Mouse (Mus musculus): Measurements from ENCODE around the gene Ets2. TPM values are rescaled to one million over a fixed set of nuclear protein-coding genes. Genes with fewer than 3 reads are reported as not detected.

The Ets2 gene
- 103 and 109 TPM in 2 replicates for polyA plus RNA-seq (2015; fragmentation: Nextera tagmentation; extraction: Ambion mirVana)

- H3K9ac ChIP-seq: peak within 1 kb of the TSS; percentile 97
- ATAC-seq (ENCODE audit: insufficient number of reproducible peaks, low FRiP score, low TSS enrichment, low read depth): peak; percentile 94
- H3K4me3 ChIP-seq: peak within 1 kb of the TSS; percentile 81
- peak within 1 kb of the TSS; percentile 72 for H3K4me2 ChIP-seq
- 0% methylated on average over 63 of the region's 64 CpGs for WGBS
- H3K4me1 ChIP-seq: peaks cover 37% of the 10 kb centered on the region
- no peaks in the 10 kb centered on the region for H3K27me3 ChIP-seq
- peaks cover 10% of the 10 kb centered on the region for H3K36me3 ChIP-seq
- no peaks in the 10 kb centered on the region for H3K9me3 ChIP-seq
- H3K27ac ChIP-seq: peak within 1 kb of the TSS; percentile 96
These were observed at the start of gene Ets2 for GRCm38 (mm10) chr16:95701802-95702561. Ets2 (plus strand) TSS chr16:95702075.

DNA sequence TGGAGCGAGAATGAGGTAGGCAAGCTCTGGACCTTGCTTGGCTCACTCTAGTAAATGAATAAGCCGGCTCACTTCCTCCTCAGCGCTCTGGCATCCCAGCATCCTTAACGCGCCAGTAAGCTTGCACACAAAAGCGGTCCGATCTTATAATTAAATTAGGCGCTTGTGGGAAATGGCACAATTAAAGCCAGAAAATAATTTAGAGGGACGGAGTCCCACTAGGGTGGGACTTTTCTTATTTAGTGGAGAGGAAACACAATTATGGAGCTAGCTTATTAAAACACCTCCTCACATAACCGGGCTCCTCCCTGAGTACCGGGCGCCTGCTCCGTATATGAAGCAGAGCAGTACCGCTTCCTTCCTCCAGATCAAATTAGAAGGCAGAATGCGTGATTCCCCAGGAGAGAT lies 47.7 kb upstream of the Ets2 start:
- H3K9ac ChIP-seq: no peak overlapping the region
- H3K27me3 ChIP-seq: no peaks in the 10 kb centered on the region
- H3K4me1 ChIP-seq: no peaks in the 10 kb centered on the region; the same call in 1 of the 2 replicates
- WGBS: 50% methylated on average over 15 of the region's 15 CpGs
- no peak for ATAC-seq (ENCODE audit: insufficient number of reproducible peaks, low FRiP score, low TSS enrichment, low read depth)
- no peaks in the 10 kb centered on the region for H3K9me3 ChIP-seq
- H3K4me3 ChIP-seq: no peak overlapping the region
- H3K36me3 ChIP-seq: no peaks in the 10 kb centered on the region
- H3K4me2 ChIP-seq: peak overlapping the region; percentile 19; the same call in 1 of the 2 replicates
- H3K27ac ChIP-seq: no peak overlapping the region

GRCm38 (mm10) chr16:95656535-95656934 lies 45.3 kb upstream of the Ets2 start:
- Histone ChIP-seq H3K36me3 (no peaks in the 10 kb centered on the region), H3K27ac (no peak overlapping the region), H3K9ac (no peak overlapping the region), H3K27me3 (no peaks in the 10 kb centered on the region), H3K4me3 (no peak overlapping the region), H3K4me2 (no peak overlapping the region), H3K4me1 (peaks cover 8% of the 10 kb centered on the region), H3K9me3 (no peaks in the 10 kb centered on the region)
- 96% methylated on average over 4 of the region's 4 CpGs for WGBS
- ATAC-seq (ENCODE audit: insufficient number of reproducible peaks, low FRiP score, low TSS enrichment, low read depth): no peak

DNA sequence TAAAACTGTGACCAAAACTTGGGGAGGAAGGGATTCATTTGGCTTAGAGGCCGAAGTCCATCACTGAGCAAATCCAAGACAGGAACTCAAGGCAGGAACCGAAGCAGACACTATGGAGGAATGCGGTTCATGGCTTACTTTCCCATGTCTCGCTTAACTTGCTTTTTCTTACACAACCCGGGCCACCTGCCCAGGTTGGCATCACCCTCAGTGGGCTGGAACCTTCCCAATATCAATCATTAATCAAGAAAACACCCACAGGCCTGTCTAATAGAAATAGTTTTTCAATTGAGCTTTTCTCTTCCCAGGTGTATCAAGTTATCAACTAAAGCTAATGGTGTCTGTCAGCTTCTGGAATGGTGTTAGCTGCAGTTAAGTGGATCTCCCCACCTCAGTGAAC lies 44.7 kb upstream of the Ets2 start:
- no peaks in the 10 kb centered on the region for H3K36me3 ChIP-seq
- H3K9ac ChIP-seq: no peak overlapping the region
- ATAC-seq (ENCODE audit: insufficient number of reproducible peaks, low FRiP score, low TSS enrichment, low read depth): no peak
- no peak overlapping the region for H3K4me2 ChIP-seq
- no peak overlapping the region for H3K4me3 ChIP-seq
- H3K27ac ChIP-seq: no peak overlapping the region
- H3K9me3 ChIP-seq: no peaks in the 10 kb centered on the region
- WGBS: 95% methylated on average over 5 of the region's 5 CpGs
- no peaks in the 10 kb centered on the region for H3K27me3 ChIP-seq
- peaks cover 9% of the 10 kb centered on the region for H3K4me1 ChIP-seq

- WGBS: 90% methylated on average over 5 of the region's 5 CpGs
These were observed 44.1 kb upstream of the Ets2 start for GRCm38 (mm10) chr16:95657756-95658155.

GRCm38 (mm10) chr16:95658836-95659430 lies 42.9 kb upstream of the Ets2 start:
- Histone ChIP-seq H3K27ac (peak overlapping the region; percentile 86), H3K4me3 (no peak overlapping the region), H3K9me3 (no peaks in the 10 kb centered on the region), H3K9ac (no peak overlapping the region), H3K4me2 (no peak overlapping the region), H3K36me3 (no peaks in the 10 kb centered on the region), H3K4me1 (peaks cover 9% of the 10 kb centered on the region), H3K27me3 (no peaks in the 10 kb centered on the region)
- 47% methylated on average over 5 of the region's 5 CpGs for WGBS
- 0 out of 2 replicates have a peak, but pooled peaks have one; percentile 26 for ATAC-seq (ENCODE audit: insufficient number of reproducible peaks, low FRiP score, low TSS enrichment, low read depth)

More at GRCm38 (mm10) chr16:95657756-95658155, 44.1 kb upstream of the Ets2 start:
- Histone ChIP-seq H3K27me3 (no peaks in the 10 kb centered on the region), H3K4me2 (no peak overlapping the region), H3K36me3 (no peaks in the 10 kb centered on the region), H3K4me1 (peaks cover 9% of the 10 kb centered on the region), H3K27ac (no peak overlapping the region), H3K4me3 (no peak overlapping the region), H3K9ac (no peak overlapping the region), H3K9me3 (no peaks in the 10 kb centered on the region)
- no peak for ATAC-seq (ENCODE audit: insufficient number of reproducible peaks, low FRiP score, low TSS enrichment, low read depth)

- Histone ChIP-seq H3K9ac (no peak overlapping the region), H3K4me2 (no peak overlapping the region), H3K36me3 (no peaks in the 10 kb centered on the region), H3K27ac (peak overlapping the region; percentile 86), H3K4me1 (peaks cover 9% of the 10 kb centered on the region), H3K27me3 (no peaks in the 10 kb centered on the region), H3K4me3 (no peak overlapping the region), H3K9me3 (no peaks in the 10 kb centered on the region)
- 0 out of 2 replicates have a peak, but pooled peaks have one; percentile 17 for ATAC-seq (ENCODE audit: insufficient number of reproducible peaks, low FRiP score, low TSS enrichment, low read depth)
- WGBS: 32% methylated on average over 19 of the region's 19 CpGs
These were observed 42.4 kb upstream of the Ets2 start for GRCm38 (mm10) chr16:95659461-95659860.

DNA sequence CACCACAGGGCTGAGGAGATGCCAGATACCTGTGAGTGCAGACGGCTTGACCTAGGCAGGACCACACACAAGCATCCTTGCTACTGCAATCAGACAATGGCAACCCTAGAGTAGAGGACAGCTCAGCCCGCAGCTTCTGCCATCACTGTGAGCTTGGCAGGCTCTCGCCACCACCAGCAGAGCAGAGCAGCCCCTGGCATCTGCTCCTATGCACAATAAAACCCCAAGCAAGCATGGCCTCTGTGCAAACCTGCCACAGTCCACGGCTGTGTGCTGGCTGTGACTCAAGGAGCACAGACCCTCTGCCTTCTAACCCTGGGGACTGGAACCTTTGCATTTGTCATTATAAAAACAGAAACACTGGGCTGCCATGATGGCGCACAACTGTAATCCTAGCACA lies 41.0 kb upstream of the Ets2 start:
- 74% methylated on average over 5 of the region's 5 CpGs for WGBS
- no peaks in the 10 kb centered on the region for H3K36me3 ChIP-seq

DNA sequence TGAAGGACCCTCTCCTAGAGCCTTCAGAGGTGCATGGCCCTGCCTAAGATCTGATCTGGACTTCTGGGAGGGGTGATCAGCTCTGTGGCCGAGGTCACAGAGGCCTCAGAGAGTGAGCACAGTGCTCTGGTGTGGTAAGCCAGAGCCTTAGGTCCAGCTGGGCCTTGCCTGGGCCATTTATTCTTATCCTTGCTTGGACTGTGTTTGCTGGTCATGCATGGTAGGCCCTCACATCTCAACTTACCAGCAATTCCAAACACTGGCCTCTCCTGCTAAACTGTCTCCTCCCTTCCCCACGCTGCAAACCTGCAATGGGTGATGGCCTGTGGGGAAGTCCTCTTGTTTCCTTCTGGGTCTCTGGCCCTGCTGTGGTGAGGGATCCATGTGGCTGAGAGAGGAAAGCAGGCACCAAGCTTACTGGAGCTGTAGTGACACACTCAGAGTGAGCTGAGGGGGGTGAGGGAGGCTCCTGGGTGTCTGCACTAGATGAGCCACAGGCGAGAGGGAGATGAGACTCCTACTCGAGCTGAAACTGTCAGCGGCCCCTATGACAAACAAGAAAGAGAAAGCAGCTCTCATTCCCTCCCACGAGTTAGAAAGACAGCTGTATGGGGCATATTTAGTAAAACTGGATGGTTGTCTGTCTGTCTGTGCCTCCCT lies 36.3 kb upstream of the Ets2 start:
- Histone ChIP-seq H3K36me3 (no peaks in the 10 kb centered on the region), H3K27me3 (no peaks in the 10 kb centered on the region), H3K4me2 (no peak overlapping the region), H3K9me3 (no peaks in the 10 kb centered on the region), H3K4me3 (no peak overlapping the region), H3K4me1 (peaks cover 6% of the 10 kb centered on the region), H3K9ac (no peak overlapping the region), H3K27ac (no peak overlapping the region)
- no peak for ATAC-seq (ENCODE audit: insufficient number of reproducible peaks, low FRiP score, low TSS enrichment, low read depth)
- WGBS: 73% methylated on average over 6 of the region's 6 CpGs

More for the DNA sequence above, 41.0 kb upstream of the Ets2 start:
- Histone ChIP-seq H3K4me3 (no peak overlapping the region), H3K4me1 (peaks cover 9% of the 10 kb centered on the region), H3K27me3 (no peaks in the 10 kb centered on the region), H3K4me2 (no peak overlapping the region), H3K9me3 (no peaks in the 10 kb centered on the region), H3K9ac (no peak overlapping the region), H3K27ac (no peak overlapping the region)
- ATAC-seq (ENCODE audit: insufficient number of reproducible peaks, low FRiP score, low TSS enrichment, low read depth): no peak

DNA sequence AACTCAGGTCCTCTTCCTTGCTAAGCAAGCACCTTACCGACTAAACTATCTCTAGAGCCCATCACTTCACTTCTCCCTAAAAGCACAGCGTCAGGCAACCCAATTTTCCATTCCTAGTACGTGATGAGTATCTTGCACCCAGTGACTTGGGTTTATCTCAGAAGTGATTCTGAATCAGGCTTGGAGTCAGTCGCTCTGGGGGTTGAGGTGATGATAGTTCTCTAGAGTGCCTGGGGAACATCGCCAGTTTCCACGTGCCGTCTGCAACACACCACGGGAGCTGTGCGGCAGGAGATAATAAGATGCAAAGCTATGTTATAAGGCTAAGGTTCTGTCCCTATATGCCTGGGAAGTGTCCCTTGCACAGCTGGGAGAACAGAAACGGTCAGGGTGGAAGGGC lies 35.6 kb upstream of the Ets2 start:
- Histone ChIP-seq H3K4me2 (no peak overlapping the region), H3K9ac (no peak overlapping the region), H3K4me1 (0 out of 2 replicates have a peak, but pooled peaks cover 3% of the 10 kb centered on the region), H3K4me3 (no peak overlapping the region), H3K36me3 (no peaks in the 10 kb centered on the region), H3K9me3 (no peaks in the 10 kb centered on the region), H3K27ac (no peak overlapping the region), H3K27me3 (no peaks in the 10 kb centered on the region)
- ATAC-seq (ENCODE audit: insufficient number of reproducible peaks, low FRiP score, low TSS enrichment, low read depth): no peak
- 87% methylated on average over 10 of the region's 10 CpGs for WGBS

DNA sequence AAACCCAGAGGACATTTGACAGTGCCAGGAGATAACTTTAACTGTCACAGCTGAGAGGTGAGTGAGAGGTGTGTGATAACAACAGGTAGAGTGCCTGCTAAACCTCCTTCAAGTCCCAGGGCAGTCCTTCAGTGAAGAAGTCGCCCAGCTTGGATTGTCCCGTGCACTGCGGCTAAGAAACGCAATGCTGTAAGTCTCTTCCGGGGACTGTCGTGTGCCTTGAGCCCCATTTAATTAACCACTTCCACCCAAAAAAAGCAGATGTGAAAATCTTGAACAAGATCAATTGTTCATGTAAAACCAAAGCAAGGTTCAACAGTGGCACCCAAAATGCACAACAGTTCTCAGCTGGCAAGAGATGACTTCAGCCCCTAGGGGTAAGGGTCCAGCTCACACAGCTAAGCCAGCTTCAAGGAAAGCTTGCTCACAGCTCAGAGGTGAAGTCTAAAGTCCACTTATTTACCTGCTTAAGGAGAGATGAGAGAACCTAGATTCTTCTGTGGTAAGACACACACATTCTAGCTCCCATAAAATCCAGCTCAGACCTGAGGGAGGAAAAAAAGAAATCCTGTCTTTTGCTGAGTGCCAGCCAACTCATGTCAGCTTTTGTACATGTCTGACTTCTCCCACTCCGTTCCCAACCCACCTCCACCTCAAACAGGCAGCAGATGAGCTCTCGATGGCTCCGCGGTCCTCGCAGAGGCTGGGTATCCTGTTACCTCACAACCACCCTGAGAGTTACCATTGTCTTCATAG lies 34.3 kb upstream of the Ets2 start:
- Histone ChIP-seq H3K4me1 (0 out of 2 replicates have a peak, but pooled peaks cover 3% of the 10 kb centered on the region), H3K27me3 (no peaks in the 10 kb centered on the region), H3K4me2 (no peak overlapping the region), H3K9me3 (no peaks in the 10 kb centered on the region), H3K9ac (no peak overlapping the region), H3K4me3 (no peak overlapping the region), H3K27ac (no peak overlapping the region), H3K36me3 (no peaks in the 10 kb centered on the region)
- WGBS: 62% methylated on average over 11 of the region's 11 CpGs
- no peak for ATAC-seq (ENCODE audit: insufficient number of reproducible peaks, low FRiP score, low TSS enrichment, low read depth)

Data from limb, embryonic 15.5 days (tissue).